Mouse (Mus musculus) ovary, postnatal 10 days (tissue): ENCODE measurements around the gene Stk35.

ENCODE experiments used
- DNase-seq: peaks from one replicate; pipeline ENCODE4 v3.0.0; 2022; ENCODE audit warnings: low spot score

Stk35 gene

DNA sequence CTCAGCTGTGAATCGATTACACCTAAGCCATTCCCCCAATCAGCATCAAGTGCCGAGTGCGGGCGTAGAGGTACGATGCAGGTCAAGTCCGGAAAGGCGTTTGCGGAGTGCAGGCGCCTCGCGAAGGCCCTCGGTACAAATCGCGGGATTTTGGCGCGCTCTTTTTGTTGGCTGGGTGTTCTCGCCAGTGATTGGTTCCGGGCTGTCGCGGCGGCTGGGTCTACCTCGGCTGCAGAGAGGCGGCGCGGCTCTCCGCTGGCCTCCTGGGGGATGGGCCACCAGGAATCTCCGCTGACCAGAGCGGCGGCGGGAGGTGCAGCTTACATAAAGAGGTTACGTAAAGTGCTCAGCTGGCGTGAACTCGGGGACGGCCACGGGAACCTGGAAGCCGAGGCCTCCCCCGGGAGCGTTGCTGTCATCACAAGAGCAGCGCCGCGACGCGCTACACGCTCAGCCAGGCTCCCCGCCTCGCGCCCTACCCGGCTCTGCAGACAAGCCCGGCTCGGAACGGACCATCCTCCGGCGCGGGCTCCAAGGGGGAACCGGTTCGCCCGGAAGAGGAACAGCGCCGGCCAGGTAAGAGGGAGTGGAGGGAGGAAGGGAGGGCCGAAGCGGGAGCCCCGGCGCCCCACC is at the start of gene Stk35:
Stk35 (plus strand) TSS at position 247 of the 633 bp plus-strand sequence.
- DNase-seq: peak; percentile 64

- DNase-seq: no peak
Observed at GRCm38 (mm10) chr2:129782046-129782445, 18.3 kb upstream of the Stk35 start.

GRCm38 (mm10) chr2:129796501-129796900 is 3.8 kb upstream of the Stk35 start:
- DNase-seq: no peak

DNA sequence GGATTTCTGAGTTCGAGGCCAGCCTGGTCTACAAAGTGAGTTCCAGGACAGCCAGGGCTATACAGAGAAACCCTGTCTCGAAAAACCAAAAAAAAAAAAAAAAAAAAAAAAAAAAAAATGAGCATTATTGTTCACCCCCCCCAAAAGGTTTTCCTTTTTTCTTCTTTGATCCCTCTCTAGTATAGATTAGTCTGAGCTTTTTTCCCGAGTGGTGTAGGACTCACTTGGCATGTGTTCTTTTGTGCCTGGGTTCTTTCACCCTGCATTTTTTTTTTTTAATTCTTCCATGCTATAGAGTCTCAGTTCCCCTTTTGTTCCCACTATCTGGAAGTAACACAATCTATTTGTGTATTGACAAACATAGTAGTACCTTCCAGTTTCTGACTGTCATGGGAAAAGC is 2.6 kb upstream of the Stk35 start:
- DNase-seq: no peak

GRCm38 (mm10) chr2:129798410-129798809 is 1.9 kb upstream of the Stk35 start:
- no peak for DNase-seq

DNA sequence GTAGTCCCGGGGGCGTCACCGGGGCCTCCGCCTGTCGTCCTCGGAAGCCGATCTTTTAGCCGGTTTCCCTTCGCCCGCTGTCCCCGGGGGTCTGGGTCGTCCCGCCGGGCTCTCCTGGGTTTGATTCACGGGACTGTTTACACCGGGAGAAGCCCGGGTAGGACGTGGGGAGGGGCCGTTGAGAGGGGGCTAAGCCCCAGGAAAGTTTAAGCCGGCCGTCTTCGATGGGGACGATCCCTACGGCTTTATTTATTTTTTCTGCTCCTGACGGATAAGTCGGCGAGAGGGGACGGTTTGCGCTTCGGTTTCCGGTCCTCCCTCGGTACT is 550 bp downstream of the Stk35 start:
- DNase-seq: no peak

GRCm38 (mm10) chr2:129801231-129802029 is 1.1 kb downstream of the Stk35 start:
- DNase-seq: peak; percentile 97

DNA sequence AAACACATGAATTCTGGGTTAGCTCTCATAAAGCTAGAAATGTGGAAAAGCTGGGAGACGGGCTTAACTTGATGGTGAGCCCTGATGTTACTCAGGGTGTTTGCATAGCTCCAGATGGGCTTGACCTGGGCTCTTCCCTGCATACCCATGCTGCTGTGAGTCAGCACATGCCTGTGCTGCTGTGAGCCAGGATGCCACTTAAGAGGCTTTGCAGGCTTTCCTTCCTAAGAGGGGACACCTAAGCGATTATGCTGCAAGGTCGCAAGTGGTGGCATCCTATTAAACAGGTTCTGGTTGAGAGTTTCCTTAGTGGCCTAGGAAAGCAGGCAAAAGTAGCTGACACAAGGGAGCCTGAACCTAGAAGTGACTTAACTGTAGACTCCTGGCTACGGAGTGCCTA is 5.2 kb downstream of the Stk35 start:
- no peak for DNase-seq

DNA sequence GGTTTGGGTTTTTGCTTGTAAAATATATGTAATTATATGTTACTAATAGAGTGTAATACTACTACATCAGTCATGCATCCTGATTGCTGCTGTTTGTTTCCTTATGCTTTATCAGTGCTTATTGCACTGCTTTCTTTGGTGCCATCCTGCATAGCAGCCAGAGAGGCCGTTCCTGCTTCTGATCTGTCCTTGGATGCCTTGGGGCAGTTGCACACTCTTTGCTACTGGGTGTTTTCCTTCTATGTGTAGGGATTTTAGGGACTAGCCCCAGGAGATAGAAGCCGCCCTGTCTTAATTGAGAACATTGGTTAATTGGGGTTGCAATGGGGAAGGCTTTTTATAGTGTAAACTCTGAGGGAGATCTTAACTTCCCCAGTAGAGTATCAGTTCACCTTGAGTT is 6.2 kb downstream of the Stk35 start:
- no peak for DNase-seq

- no peak for DNase-seq
Observed at GRCm38 (mm10) chr2:129810563-129810962, 10.2 kb downstream of the Stk35 start.

- no peak for DNase-seq
Observed at GRCm38 (mm10) chr2:129814033-129814432, 13.7 kb downstream of the Stk35 start.

DNA sequence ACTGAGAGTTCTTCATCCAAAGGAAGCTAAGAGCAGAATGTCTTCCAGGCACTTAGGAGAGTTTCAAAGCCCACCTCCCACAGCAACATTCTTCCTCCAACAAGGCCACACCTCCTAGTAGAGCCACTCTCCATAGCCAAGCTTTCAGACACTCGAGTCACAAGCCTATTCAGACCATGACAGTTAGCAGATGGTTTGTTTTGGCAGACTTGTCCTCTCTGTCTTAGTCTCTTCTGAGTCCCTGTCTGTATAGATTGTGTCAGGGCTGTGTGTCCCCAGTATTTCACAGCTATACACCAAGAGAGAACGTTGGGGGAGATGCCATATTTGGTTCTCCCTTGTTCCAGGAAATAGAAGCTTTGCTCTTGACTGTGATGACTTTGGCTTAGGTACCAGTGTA is 14.8 kb downstream of the Stk35 start:
- no peak for DNase-seq

GRCm38 (mm10) chr2:129817603-129818257 is 17.4 kb downstream of the Stk35 start:
- DNase-seq: no peak

- DNase-seq: no peak
Observed at GRCm38 (mm10) chr2:129818868-129819267, 18.6 kb downstream of the Stk35 start.

DNA sequence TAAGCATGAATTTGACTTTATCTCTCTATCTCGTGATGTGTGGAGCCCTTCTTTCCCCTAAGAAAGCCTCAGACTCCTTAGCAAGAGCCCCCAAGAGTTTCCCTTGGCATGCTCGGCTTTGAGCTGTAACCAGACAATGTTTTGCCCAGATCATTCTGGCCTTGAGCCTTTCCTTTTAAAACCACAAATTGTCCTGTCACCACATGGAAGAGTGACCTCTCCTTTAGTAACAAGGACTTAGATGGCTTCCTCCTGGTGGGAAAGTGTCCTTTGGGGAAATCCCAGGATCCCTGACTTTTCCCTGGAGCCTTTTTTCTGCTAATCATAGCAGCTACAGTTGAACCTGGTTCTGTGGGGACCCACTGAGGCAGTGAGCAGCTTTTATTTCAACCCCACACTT is 19.2 kb downstream of the Stk35 start:
- no peak for DNase-seq

- DNase-seq: no peak
Observed at GRCm38 (mm10) chr2:129819951-129820350, 19.6 kb downstream of the Stk35 start.

- no peak for DNase-seq
Observed at GRCm38 (mm10) chr2:129821021-129821420, 20.7 kb downstream of the Stk35 start.

DNA sequence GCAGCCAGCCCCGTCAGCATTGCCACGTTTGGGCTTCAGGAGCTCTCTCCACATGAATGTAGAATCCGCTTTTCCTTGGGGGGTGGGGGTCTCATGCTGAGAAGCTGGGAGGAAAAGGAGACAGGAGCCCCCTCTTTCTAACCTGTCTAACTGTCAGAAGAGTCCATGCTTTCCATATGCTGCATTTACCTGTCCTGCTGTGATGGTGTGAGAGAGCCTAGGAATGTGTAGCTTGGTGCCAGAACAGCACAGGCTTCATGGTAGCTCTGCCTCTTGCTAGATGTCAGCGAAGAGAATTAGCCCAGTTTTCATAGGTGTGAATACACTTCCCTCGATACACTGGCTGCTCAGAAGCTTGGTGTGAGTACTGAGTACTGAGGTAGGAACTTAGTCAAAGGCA is 21.3 kb downstream of the Stk35 start:
- no peak for DNase-seq

DNA sequence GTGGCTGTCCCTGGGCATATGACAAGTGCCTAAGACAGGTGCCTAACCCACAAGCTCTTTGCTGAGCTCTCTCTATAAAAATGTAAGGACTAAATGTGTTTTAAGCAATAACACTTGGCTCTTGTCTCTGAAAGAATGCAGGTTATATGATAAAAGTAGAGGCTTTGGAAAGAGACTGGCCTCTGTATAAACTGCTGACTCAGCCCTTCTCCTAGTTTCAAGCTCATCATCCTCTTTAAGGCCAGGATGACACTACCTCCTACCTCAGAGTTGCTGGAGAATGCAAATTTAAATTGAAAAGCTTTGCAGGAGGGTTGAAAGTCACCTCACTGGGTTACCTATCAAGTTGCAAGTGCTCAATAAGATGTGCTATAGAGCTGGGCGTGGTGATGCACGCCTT is 23.0 kb downstream of the Stk35 start:
- DNase-seq: no peak

DNA sequence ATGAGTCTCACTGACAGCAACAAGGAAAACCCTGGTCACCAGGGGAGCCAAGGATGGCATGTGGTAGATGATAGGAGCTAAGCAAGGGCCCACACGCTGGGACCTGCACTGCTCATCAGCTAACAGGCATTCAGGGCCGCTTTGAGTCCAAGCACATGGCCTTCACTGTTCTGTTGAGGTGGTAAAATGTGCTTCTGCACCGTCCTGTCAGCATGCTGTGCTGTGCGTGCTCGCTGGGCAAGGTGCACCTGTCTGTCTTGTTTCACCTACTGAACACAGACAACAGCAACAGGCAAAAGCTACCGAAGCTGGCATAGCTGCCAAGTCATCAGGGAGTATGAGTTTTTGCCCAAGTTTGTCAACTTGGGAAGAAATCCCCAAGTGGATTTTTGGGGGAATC is 23.9 kb downstream of the Stk35 start:
- DNase-seq: no peak

DNA sequence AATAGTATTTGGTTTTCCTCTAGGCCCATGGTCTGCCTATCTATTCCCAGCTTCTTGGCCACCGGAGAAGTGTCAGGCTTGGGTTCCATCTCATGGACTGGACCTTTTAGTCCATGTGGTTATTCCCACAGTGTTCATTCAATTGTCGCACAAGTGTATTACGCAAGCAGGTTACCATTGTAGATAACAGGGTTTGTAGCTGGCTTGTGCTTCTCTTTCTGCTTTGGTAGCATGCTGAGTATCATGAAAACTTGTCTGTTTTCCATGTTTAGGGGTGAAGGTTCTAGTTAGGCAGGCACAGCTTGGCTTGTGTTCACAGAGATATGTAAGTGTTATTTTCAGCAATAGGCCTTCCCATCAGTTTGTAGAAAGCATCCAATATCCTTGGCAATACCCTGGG is 25.8 kb downstream of the Stk35 start:
- no peak for DNase-seq

GRCm38 (mm10) chr2:129832993-129833392 is 32.7 kb downstream of the Stk35 start:
- DNase-seq: no peak

GRCm38 (mm10) chr2:129834221-129834620 is 33.9 kb downstream of the Stk35 start:
- DNase-seq: no peak
